Mouse (Mus musculus): ENCODE results near the gene H2-Eb2.
A peak's percentile ranks its signal among the peaks of the same experiment; 100 is the strongest.

Gene H2-Eb2

DNA sequence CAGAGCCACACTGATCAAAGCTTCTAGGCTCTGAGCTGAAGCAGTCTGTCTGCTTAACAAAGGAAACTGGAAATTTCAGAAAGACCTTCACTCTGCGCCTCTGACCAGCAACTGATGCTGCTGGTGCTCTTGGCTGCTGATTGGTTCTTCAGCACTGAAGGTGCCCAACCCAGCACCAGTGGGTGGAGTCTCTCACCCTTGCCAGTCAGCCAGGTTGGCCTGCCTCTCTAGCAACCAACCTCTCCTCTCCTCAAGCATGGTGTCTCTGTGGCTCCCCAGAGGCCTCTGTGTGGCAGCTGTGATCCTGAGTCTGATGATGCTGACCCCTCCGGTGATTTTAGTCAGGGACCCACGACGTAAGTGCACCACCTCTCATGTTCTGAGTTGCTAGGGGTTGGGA lies at the start of gene H2-Eb2:
H2-Eb2 (plus strand) TSS at position 230 of the 400 bp plus-strand sequence.
- no peak for DNase-seq (ENCODE audit: low spot score)

DNA sequence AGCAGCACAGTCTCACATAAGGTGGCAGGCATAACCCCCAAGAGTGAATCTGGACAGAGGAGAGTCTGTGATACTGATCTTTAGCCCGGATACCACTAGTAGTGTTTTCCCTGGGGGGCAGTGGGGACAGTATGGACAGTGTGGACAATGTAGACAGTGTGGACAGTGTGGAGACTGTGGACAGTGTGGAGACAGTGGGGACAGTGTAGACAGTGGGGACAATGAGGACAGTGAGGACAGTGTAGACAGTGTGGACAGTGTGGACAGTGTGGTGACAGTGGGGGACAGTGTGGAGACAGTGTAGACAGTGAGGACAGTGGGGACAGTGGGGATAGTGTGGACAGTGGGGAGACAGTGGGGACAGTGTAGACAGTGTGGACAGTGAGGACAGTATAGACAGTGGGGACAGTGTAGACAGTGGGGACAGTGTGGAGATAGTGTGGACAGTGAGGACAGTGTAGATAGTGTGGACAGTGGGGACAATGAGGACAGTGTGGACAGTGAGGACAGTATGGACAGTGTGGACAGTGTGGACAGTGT lies 44.9 kb upstream of the H2-Eb2 start:
- DNase-seq (ENCODE audit: low spot score) = no peak

DNA sequence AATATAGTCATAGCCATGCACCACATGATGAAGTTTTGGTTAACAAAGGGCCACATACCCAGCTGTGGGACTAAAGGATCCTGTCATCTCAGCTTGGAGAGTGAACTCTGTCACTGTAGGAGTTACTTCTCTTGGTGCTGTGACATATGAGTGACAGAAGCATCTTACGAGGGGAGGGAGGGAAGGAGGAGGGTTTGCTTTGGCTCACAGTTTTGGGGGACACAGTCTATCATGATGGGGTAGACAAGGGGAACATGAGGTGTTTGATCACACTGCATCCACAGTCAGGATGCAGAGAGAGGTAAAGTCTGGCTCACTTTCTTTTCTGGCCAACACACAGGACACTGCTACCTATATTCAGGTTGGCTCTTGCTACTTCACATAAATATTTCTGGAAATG lies 43.6 kb upstream of the H2-Eb2 start:
- DNase-seq (ENCODE audit: low spot score) = no peak

DNA sequence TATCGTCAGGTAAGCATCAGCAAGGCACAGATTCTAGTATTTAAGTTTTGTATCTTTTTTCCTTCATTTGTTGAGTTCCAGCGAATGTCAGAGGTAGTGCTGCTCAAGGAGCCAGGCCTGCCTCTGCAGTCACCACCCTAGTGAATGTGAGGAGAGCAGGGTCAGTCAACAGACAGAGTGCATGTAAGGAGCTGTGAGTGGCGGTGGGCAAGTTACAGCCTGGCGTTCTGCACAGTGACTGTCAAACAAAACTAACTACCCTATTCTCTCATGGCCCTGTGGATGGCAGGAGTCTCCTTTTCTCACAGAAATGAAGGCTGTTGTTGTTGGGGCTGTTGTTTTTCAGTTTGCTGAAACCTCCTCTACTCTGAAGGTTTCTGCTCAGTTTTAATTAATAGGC lies 40.1 kb upstream of the H2-Eb2 start:
- no peak for DNase-seq (ENCODE audit: low spot score)

DNA sequence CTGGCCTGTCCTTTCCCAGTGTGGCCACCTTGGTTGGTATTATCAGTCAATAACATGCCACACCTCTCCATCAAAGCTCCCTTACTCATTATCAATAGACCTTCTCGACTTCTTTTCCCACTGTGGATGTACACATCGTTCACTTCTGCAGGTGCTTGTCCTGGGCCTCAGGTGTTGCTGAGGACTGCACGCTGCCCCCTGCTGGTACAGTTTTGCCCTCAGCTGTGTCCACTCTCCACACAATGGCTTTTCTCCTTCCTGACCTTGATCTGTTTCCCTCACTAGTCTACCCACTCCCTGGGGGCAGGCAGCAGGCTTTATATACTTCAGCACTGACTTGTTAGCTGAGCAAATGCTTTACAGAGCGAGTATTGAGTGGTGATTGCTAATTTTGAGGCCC lies 39.6 kb upstream of the H2-Eb2 start:
- no peak for DNase-seq (ENCODE audit: low spot score)

DNA sequence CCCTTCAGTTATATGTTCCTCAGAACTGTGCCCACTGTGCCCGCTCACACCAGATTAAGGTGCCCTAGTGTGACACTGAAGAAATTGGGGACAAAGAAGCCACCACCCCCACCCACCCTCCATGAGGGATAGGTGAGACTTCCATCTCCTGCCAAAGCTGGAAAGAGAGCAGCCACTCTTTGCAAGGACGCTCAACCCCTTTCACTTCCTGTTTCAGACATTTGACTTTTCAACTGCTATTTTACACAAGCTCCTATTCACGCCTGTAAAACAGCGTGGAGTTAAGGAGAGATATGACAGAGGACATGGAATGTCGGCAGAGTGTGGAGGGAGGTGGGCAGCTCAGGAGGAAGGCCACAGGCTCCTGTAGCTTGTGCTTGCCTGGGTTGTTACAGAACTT lies 39.0 kb upstream of the H2-Eb2 start:
- no peak for DNase-seq (ENCODE audit: low spot score)

DNA sequence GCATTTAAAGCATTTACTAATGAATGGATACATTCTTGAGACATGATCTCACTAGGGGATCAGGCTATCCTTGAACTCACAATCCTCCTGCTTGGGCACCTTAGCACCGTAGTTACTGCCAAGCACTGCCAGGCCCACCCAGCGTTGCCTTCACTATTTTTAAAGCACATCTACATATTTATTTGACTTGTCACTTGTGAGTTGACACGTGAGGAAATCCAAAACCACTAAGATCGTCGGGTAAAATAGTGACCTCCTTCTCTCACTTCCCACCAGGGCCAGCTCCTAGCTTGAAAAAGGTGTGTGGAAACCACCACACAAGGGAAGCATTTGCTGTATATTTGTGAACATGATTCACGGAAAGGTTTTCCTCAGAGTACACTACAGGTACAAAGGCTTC lies 38.5 kb upstream of the H2-Eb2 start:
- DNase-seq (ENCODE audit: low spot score) = no peak

DNA sequence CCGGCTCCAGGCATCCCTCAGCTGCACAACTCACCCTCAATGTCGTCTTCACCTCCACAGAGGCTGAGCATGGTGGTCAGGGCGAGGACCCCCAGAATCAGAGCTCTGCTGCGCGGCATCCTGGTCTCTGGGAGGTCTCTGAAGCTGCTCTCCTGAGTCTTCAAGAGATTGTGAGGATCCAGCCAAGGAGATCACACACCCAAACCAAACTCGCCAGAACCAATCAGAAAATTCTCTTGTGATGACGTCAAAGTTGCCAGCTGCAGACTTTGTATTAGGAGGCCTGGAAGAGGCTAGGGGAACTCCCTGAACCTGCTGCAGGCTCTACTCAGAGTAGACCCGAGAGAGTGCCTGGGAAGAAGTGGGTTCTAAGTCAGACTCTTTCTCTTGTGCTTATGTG lies 37.8 kb upstream of the H2-Eb2 start, which contains the start of gene H2-Aa:
H2-Aa (minus strand) TSS at position 176 of the 400 bp plus-strand sequence.
- peak; percentile 66 for DNase-seq (ENCODE audit: low spot score)

DNA sequence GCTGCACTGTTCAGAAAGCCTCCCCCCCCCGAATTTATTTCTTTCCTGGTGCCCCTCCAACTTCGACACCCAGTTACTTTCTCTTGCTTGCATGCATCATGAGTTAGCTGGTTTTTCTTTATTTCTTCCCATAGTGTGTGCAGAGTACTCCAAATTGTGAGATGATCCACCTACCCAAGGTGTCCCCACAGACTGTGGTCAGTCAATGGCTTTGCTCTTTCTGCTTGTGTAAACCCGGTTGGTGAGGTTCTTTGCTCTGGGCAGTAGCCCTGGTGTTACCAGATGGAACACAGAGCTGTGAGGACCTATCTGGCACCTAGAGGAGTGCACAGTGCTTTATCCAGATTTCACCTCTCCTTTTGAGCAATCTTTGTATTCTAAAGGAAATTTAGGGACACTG lies 37.3 kb upstream of the H2-Eb2 start:
- no peak for DNase-seq (ENCODE audit: low spot score)

DNA sequence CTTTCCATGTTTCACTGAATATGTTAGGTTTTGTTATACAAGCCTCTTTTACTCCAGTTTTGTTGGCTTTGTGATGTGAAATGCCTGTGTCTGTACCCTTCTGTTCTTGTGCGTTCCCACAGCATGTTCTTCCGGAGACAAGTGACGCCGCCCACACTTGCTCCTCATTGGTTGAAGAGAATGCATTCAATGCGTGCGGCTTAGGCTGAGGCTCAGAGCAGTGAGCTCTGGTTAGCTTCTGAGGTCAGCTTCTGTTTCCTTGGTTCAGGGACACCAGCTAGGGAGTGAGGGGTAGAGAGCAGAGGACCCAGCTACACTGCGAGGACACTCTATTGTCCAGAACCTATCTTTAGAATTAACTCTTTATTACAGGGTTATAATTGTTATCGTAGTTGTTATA lies 33.9 kb upstream of the H2-Eb2 start:
- peak; percentile 53 for DNase-seq (ENCODE audit: low spot score)

DNA sequence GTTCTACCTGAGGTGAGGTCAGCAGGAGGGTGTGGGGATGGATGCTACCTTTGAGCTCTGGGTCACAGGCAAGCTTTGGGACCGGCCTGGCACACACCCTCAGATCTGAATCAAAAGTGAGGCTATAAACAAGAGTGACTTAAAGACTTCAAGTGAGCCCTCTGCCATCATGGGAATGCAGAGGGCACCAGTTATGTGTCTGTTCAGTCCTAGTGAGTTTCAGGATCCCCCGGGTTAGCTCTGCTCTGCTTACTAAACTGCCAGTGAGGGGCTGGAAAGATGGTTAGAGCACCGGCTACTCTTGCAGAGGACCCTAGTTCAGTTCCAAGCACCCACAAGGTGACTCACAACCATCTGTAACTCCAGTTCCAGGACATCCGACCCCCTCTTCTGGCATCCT lies 32.9 kb upstream of the H2-Eb2 start:
- DNase-seq (ENCODE audit: low spot score) = no peak

DNA sequence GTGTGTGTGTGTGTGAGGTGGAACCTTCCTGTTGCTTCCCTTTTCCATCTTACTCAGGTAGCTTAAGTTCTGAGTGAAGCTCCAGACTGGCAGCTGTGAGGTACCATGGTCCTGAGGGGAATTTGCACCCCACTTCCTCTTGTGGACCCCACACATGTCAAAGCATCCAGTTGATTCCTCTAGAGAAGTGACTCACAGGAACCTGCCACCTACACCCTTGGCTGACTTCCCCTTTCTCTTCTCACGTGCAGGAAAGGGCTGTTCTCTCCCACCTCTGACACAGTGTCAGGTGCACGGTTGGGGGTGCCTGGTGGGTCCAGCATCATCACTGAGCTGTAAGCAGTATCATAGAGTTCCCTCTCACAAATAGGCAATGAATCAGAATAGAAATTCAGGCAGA lies 31.9 kb upstream of the H2-Eb2 start:
- DNase-seq (ENCODE audit: low spot score) = no peak

DNA sequence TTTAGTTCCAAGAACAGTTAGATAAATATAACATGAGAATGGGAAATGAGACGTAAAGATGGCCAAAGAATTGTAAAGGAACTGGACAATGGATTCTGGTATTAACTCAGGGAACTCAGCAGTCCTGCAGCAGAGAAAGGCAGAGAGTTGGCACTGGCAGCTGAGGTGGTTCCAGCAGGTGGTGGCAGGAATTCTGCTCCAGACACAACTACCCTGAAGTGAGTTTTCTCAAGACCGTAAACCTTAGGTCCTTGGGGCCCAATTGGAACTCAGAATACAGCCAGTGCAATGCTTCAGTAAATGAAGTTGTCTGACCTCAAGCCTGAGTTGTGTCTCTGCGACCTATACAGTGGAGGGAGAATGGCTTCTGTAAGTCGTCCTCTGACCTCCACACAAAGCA lies 31.2 kb upstream of the H2-Eb2 start:
- no peak for DNase-seq (ENCODE audit: low spot score)

DNA sequence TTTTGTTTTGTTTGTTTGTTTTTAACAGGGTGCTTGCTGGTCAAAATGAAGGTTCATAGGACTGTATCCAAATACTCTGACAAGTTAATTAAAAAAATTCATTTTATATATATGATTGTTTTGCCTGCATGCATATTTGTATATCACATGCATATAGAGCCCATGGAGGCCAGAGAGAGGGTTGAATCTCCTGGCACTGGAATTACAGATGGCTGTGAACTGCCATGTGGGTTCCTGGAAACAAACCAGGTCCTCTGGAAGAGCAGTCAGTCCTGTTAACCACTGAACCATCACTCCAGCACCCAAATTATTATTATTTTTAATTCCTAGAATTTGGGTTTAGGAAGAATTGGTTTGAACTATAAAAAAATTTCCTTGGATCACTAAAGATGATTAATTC lies 30.2 kb upstream of the H2-Eb2 start:
- no peak for DNase-seq (ENCODE audit: low spot score)

DNA sequence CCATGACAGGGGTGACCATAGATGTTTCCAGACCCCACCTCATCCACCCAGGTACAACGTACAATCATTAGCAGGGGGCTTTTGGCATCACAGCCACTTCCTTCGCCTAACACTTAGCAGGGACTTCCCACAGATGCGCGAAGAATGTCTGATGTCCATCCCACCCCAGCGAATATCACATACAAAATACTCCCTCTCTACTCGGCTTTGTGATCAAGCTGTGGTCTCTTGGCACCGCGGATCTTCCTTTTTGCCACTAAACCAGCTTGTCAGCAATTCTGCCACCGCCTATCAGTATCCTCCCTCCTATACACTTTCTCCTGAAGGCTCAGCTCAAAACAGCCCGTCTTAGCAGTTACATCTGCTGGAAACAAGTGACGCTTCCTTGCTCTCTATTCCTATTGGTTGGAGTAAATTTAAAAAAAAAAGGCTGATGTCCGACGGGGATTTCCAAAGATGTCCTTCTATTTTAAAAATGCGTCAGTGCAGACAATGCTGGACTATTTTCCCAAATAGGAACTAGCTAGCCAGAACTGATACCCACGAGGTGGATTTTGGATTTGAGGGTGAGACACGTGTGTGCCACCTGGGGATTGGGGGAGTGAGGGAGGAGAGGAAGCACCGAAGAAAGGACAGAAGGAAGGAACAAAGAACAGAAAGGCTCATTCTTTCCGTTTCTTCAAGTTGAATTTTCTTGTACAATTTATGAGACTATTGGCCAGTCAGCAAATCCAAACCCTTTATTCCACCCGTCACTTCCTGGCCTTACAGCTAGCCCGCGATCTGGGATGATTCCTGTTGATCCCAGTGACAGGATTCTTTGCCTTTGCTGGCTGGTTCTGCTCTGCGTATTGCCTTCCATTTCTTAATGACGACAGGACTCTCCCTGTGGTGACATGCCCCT lies 29.3 kb upstream of the H2-Eb2 start:
- peak; percentile 39 for DNase-seq (ENCODE audit: low spot score)

DNA sequence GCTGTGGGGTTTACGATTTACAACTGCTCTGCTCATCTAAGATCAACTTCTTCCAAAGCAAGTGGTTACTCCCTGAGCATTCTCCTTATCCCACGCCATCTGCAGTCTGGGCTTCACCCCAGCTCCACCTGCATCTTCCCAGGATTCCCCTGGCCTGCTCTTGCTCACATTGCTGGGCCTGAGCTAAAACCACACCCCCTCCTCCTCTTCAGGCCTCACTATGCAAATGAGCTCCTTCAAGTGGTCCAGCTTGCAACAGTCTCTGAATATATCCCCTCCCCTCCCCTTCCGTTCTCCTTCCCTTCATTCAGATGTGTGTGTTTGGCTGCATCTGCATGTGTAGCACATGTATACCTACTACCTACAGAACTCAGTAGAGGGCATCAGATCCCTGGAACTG lies 26.1 kb upstream of the H2-Eb2 start:
- no peak for DNase-seq (ENCODE audit: low spot score)

DNA sequence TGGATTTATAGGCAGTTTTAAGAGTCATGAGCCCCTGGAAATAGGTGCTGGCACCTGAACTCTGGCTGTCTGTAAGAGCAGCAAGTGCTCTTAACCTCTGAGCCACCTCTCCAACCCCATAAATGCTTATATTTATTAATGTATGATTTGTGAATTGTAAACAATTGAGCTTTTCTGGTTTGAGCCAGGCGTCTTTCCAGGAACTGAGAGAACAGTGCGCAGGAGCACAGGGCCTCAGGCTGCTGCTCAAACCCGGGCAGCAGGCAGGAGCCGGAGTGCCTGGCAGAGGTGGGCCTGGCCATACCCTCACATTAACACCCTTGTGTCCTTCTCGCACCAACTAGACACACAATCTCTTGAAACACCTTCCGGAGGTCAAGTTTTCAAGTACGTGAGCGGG lies 25.4 kb upstream of the H2-Eb2 start:
- no peak for DNase-seq (ENCODE audit: low spot score)

DNA sequence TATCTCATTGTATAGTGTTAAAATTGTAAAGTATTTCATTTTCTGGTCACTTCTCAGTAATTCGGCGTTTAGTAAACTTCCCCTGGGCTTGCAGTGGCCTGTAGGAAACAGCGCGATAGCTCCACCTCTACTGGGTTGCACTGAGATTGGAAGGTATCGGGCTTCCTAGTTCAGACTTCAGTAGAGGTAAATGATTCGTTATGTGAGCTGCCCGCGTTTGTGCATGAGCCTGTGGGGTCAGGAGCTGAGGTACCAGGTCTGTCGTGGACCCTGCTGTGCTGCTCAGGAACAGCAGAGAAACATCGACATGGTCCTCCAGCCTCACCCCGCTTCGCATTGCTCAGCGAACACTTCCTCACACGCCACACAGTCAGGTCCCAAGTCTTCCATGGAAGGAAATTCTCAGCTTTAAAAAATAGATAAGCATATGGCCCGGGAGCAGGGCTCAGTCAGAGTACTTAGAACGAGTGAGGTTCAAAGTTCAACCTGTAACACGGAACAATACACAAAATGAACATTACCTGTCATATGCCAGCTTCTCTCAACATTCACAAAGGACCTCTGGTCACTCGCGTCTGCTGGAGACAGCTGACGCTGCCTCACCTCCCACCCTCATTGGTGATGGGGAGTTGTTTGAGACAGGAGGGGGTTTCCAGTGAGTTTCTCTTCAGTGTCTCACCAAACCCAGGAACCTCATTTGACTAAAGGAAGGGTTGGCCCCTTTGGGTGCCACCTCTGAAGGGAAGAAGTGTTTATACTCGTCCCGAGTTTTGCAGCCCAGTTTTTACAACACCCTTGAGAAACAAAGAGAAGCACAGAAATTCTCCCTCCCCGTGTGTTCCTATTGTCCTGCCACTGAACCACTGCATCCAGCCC lies 24.5 kb upstream of the H2-Eb2 start:
- DNase-seq (ENCODE audit: low spot score) = no peak

DNA sequence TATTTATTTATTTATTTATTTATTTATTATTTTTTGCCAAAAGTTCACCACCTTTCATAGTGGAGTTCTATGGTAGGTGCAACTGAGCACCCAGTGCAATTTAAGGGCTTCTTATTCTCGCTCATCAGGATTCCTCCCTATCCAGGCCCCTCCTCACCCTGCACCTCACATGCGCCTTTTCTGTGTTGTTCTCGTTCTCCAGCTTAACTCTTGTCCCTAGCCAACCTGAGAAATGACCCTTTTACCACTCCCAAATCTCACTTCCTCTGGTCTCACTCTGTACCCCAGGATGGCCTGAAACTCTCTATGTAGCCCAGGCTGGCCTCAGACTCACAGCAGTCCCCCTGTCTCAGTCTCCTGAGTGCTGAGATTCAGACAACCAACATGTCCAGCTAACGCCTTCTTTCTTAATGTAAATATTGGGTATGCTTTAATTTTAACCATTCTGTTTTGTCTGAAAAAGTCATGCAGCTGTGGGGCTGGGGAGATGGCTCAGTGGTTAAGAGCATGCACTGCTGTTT lies 23.7 kb upstream of the H2-Eb2 start:
- DNase-seq (ENCODE audit: low spot score) = no peak

DNA sequence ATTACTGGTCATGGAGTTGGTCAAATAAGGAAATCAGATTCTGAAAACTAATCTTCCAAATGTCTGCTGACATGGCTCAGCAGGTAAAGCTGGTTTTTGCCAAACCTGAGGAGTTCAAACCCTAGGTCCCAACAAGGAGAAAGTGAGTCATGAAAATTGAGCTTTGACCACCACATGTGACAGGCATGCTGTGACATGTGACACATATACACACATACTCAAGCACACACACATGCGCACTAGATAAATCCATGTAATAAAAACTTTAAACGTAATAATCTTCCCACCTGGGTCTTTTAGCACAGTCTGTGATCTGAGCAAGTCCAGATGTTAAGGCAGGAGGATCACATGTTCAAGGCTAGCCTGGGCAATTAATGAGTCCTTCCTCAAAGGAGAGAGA lies 21.7 kb upstream of the H2-Eb2 start:
- DNase-seq (ENCODE audit: low spot score) = no peak

DNA sequence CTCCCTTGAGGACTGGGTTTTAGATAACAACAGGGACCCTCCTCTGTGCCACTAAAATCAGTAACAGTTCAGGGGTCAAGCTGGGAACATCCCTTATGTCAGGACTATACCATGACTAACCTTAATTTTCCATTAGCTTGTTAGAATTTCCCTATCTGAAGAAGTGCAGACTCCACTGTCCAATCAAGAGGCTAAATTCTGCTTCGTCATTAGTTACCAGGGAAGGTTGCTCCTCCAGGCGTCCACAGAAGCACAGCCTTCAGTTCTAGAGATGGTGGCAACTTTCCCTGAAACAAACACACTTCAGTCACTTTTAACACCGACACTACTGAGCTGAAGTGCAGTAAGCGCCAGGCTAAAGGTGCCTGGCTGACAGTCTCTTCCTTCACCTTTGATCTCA lies 20.7 kb upstream of the H2-Eb2 start:
- peak; percentile 54 for DNase-seq (ENCODE audit: low spot score)

DNA sequence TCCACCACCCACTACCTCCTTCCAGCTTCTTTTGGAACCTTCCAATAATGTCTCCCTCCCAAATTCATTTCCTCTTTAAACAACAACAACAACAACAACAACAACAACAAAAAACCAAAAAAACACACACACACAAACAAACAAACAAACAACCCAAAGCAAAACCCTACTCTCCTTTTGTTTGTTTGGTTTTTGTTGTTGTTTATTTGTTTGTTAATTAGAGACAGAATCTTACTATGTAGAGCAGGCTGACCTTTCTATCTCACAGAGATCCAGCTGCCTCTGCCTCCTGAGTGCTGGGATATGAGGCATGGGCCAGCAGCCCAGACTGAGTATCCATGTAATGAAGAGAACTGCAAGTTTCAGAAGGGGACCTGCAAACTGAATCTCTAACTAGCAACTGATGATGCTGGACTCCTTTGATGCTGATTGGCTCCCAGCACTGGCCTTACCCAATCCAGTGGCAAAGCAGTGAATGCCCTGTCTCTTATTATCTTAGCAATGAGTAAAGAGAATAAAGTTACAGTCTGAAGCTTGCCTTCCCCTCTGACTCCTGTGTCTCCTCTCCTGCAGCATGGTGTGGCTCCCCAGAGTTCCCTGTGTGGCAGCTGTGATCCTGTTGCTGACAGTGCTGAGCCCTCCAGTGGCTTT lies 20.0 kb upstream of the H2-Eb2 start, which contains the start of gene H2-Eb1:
H2-Eb1 (plus strand) TSS at position 488 of the 651 bp plus-strand sequence.
- DNase-seq (ENCODE audit: low spot score) = peak; percentile 41

Data from c-Kit-positive CD71-positive TER-119-positive erythroid progenitor cells, embryonic 14.5 days (primary cell).